Mouse (Mus musculus) CH12.LX (cell line): ENCODE results near the gene Adcy5.

Source experiments
- CTCF ChIP-seq, 2 experiments: IDR thresholded peaks in 1 of 2; conservative IDR thresholded peaks in 1 of 2; 2 replicates each; pipeline ENCODE4 v1.5.1; 2011 to 2012; ENCODE audit warnings: low read depth in 2 of 2, low read length in 2 of 2, improper control_type of control experiment in 1 of 2, inconsistent platforms in 1 of 2, mild to moderate bottlenecking in 1 of 2, moderate library complexity in 1 of 2
- POLR2A ChIP-seq: IDR thresholded peaks from 2 replicates; pipeline ENCODE4 v1.6.1; 2011; ENCODE audit warnings: low read depth, mild to moderate bottlenecking, improper control_type of control experiment, low read length

GRCm38 (mm10) chr16:35239966-35240730, 85.5 kb downstream of the Adcy5 start:
- TF ChIP-seq CTCF (conservative IDR thresholded peaks at IDR 0.05 in 1 of 2, IDR thresholded peaks at IDR 0.05 in 1 of 2; ENCODE audit: low read depth in 2 of 2, low read length in 2 of 2) (no peak), POLR2A (no peak)
